8 mouse cellular contexts compared by ENCODE assay signal in genomic region chr13:69532893-69533404, GRCm38 (mm10). TPM values are rescaled to one million over a fixed set of nuclear protein-coding genes. Genes with fewer than 3 reads are reported as not detected.
DNase-seq lines count a peak whose midpoint lies in the region; ATAC-seq and TF ChIP-seq lines count a peak whose summit lies in the region.

No protein-coding gene starts in this region.

- TF ChIP-seq CTCF in liver, embryonic 14.5 days (IDR thresholded peaks at IDR 0.05; ENCODE audit: low read depth): no peak; the same call in 1 of the 2 replicates

- H3K27me3 ChIP-seq in forebrain, embryonic 12.5 days: no peaks in the 10 kb centered on the region
- H3K27me3 ChIP-seq in liver, embryonic 14.5 days (ENCODE audit: control insufficient read depth, insufficient read depth, low read length): no peaks in the 10 kb centered on the region

- 0% methylated on average over 9 of the region's 9 CpGs for WGBS in forebrain, embryonic 12.5 days
- 2% methylated on average over 9 of the region's 9 CpGs for WGBS in liver, embryonic 14.5 days (ENCODE audit: insufficient replicate concordance)

- H3K4me1 ChIP-seq in forebrain, embryonic 12.5 days: peaks cover 57% of the 10 kb centered on the region
- H3K4me1 ChIP-seq in liver, embryonic 14.5 days (replicated peaks; ENCODE audit: control insufficient read depth in 2 of 2, insufficient read depth in 2 of 2, low read length in 1 of 2): peaks cover 20 to 35% of the 10 kb centered on the region in 2 experiments

- H3K9ac ChIP-seq in forebrain, embryonic 12.5 days: peak overlapping the region; percentile 95
- H3K9ac ChIP-seq in liver, embryonic 14.5 days (replicated peaks): peak overlapping the region; percentile 89

- DNase-seq in frontal cortex, postnatal 36 days (ENCODE audit: low spot score in 2 of 2): no peak
- peak; percentile 51 for DNase-seq in A20 (ENCODE audit: low read depth, low spot score)
- DNase-seq in liver, embryonic 14.5 days (ENCODE audit: low read depth in 3 of 3, low spot score in 3 of 3): no peak
- no peak for DNase-seq in ovary, postnatal 36 days (ENCODE audit: low spot score)
- DNase-seq in left cerebral cortex, postnatal 4 days: no peak
- DNase-seq in adrenal gland, adult 18-20 months (ENCODE audit: low spot score in 2 of 2): no peak

- peak overlapping the region; percentile 87 for H3K4me2 ChIP-seq in forebrain, embryonic 12.5 days
- H3K4me2 ChIP-seq in liver, embryonic 14.5 days (ENCODE audit: low read depth): peak overlapping the region; percentile 99

- intact Hi-C loops in left cerebral cortex, postnatal 4 days (cut with DNase I): no loop called here

- H3K4me3 ChIP-seq in forebrain, embryonic 12.5 days (replicated peaks): peak overlapping the region; percentile 96
- H3K4me3 ChIP-seq in liver, embryonic 14.5 days (ENCODE audit: insufficient read depth in 1 of 2, low read depth in 2 of 2, low read length in 2 of 2): peak overlapping the region; percentile 85 to 96

- no peaks in the 10 kb centered on the region for H3K9me3 ChIP-seq in forebrain, embryonic 12.5 days
- H3K9me3 ChIP-seq in liver, embryonic 14.5 days (ENCODE audit: control insufficient read depth, low read length): no peaks in the 10 kb centered on the region

- peak; percentile 0; the same call in 1 of the 2 replicates for ATAC-seq in frontal cortex, adult (ENCODE audit: low TSS enrichment)
- no peak for ATAC-seq in forebrain, embryonic 12.5 days (ENCODE audit: low FRiP score)
- ATAC-seq in liver, embryonic 14.5 days (ENCODE audit: insufficient read depth): no peak

- peak overlapping the region; percentile 95 for H3K27ac ChIP-seq in forebrain, embryonic 12.5 days
- peak overlapping the region; percentile 64 for H3K27ac ChIP-seq in liver, embryonic 14.5 days

- TF ChIP-seq EP300 in liver, embryonic 14.5 days (IDR thresholded peaks at IDR 0.05; ENCODE audit: low read depth): no peak

- H3K36me3 ChIP-seq in forebrain, embryonic 12.5 days (replicated peaks): peaks cover 16% of the 10 kb centered on the region
- no peaks in the 10 kb centered on the region; the same call in 1 of the 2 replicates for H3K36me3 ChIP-seq in liver, embryonic 14.5 days (replicated peaks; ENCODE audit: control insufficient read depth, insufficient read depth, low read depth)

RNA-seq across cellular contexts. Expression of gene Nsun2, which starts 0.6 kb away (rescaled TPM):
- 107 and 110 TPM in 2 replicates for polyA plus RNA-seq in forebrain, embryonic 12.5 days (2016; fragmentation: Nextera tagmentation; extraction: Ambion mirVana)
- polyA plus RNA-seq in liver, embryonic 14.5 days (2012; rRNA removed): 39.7 and 58.7 TPM in 2 replicates
- polyA plus RNA-seq in liver, embryonic 14.5 days (2014; fragmentation: Nextera tagmentation; extraction: Ambion mirVana): 88.8 and 98.1 TPM in 2 replicates
- total RNA-seq in left cerebral cortex, postnatal 4 days (2021): 10 to 100 TPM; 84.5 to 89.7 TPM
- 10 to 100 TPM; 77.3 to 85.7 TPM for total RNA-seq in adrenal gland, adult 18-20 months (2021)

RNA-seq across cellular contexts. Expression of gene Tent4a, which starts 1.5 kb away (rescaled TPM):
- polyA plus RNA-seq in forebrain, embryonic 12.5 days (2016; fragmentation: Nextera tagmentation; extraction: Ambion mirVana): 7.1 and 7.4 TPM in 2 replicates
- 5.4 and 6.3 TPM in 2 replicates for polyA plus RNA-seq in liver, embryonic 14.5 days (2012; rRNA removed)
- 2.3 and 3.0 TPM in 2 replicates for polyA plus RNA-seq in liver, embryonic 14.5 days (2014; fragmentation: Nextera tagmentation; extraction: Ambion mirVana)
- 10 to 100 TPM; 49.2 to 49.7 TPM for total RNA-seq in left cerebral cortex, postnatal 4 days (2021)
- 10 to 100 TPM; 17.5 to 20.9 TPM for total RNA-seq in adrenal gland, adult 18-20 months (2021)
